Mouse (Mus musculus) lung, postnatal 10 days (tissue): ENCODE results near the gene Cfi.

Experiments
- DNase-seq: peaks from one replicate; pipeline ENCODE4 v3.0.0; 2021

Gene Cfi

GRCm38 (mm10) chr3:129835388-129835934 is at the start of gene Cfi:
TSS of gene Cfi (plus strand) at chr3:129835884.
- peak; percentile 43 for DNase-seq

- no peak for DNase-seq
Measured at GRCm38 (mm10) chr3:129793801-129794200, 41.9 kb upstream of the Cfi start.

- DNase-seq: no peak
Measured at GRCm38 (mm10) chr3:129797341-129797740, 38.3 kb upstream of the Cfi start.

GRCm38 (mm10) chr3:129798551-129798950 is 37.1 kb upstream of the Cfi start:
- DNase-seq: no peak

- DNase-seq: no peak
Measured at GRCm38 (mm10) chr3:129799011-129799410, 36.7 kb upstream of the Cfi start.

- no peak for DNase-seq
Measured at GRCm38 (mm10) chr3:129803765-129804164, 31.9 kb upstream of the Cfi start, which contains the start of gene Lrit3. TSS of gene Lrit3 (minus strand) at chr3:129804030.

- DNase-seq: peak; percentile 7
Measured at GRCm38 (mm10) chr3:129820847-129821246, 14.8 kb upstream of the Cfi start.

- DNase-seq: peak; percentile 16
Measured at GRCm38 (mm10) chr3:129821736-129822135, 13.9 kb upstream of the Cfi start.

GRCm38 (mm10) chr3:129822206-129822775 is 13.4 kb upstream of the Cfi start, which contains the start of gene Rrh:
TSS of gene Rrh (minus strand) at chr3:129822587.
- DNase-seq: no peak

GRCm38 (mm10) chr3:129823293-129823692 is 12.4 kb upstream of the Cfi start:
- peak; percentile 30 for DNase-seq

GRCm38 (mm10) chr3:129824146-129824545 is 11.5 kb upstream of the Cfi start:
- DNase-seq: no peak

GRCm38 (mm10) chr3:129824891-129825290 is 10.8 kb upstream of the Cfi start:
- DNase-seq: no peak

- DNase-seq: no peak
Measured at GRCm38 (mm10) chr3:129826691-129827090, 9.0 kb upstream of the Cfi start.

GRCm38 (mm10) chr3:129827691-129828090 is 8.0 kb upstream of the Cfi start:
- no peak for DNase-seq

- DNase-seq: peak; percentile 50
Measured at GRCm38 (mm10) chr3:129830626-129831025, 5.1 kb upstream of the Cfi start.

- peak; percentile 98 for DNase-seq
Measured at GRCm38 (mm10) chr3:129831035-129831568, 4.6 kb upstream of the Cfi start, which contains the start of gene Gar1. TSS of gene Gar1 (minus strand) at chr3:129831396.

GRCm38 (mm10) chr3:129836051-129836697 is 490 bp downstream of the Cfi start:
- DNase-seq: peak; percentile 32

GRCm38 (mm10) chr3:129836965-129837364 is 1.3 kb downstream of the Cfi start:
- DNase-seq: no peak

GRCm38 (mm10) chr3:129838017-129838416 is 2.3 kb downstream of the Cfi start:
- DNase-seq: no peak

- no peak for DNase-seq
Measured at GRCm38 (mm10) chr3:129845868-129846267, 10.2 kb downstream of the Cfi start.

- DNase-seq: no peak
Measured at GRCm38 (mm10) chr3:129846846-129847245, 11.2 kb downstream of the Cfi start.

- DNase-seq: no peak
Measured at GRCm38 (mm10) chr3:129862592-129862991, 26.9 kb downstream of the Cfi start.

GRCm38 (mm10) chr3:129863698-129864097 is 28.0 kb downstream of the Cfi start:
- DNase-seq: peak; percentile 71

GRCm38 (mm10) chr3:129877327-129877726 is 41.6 kb downstream of the Cfi start:
- DNase-seq: no peak
